Mouse (Mus musculus) heart, adult 2 months (tissue): ENCODE data around the gene Cobll1.

Experiments used
- CTCF ChIP-seq: fragments of 200-600 bp; IDR thresholded peaks from 2 replicates; pipeline ENCODE4 v1.8.1; 2022; ENCODE audit warnings: antibody characterized with exemption, mild to moderate bottlenecking, moderate library complexity
- EP300 ChIP-seq: fragments of 200-500 bp; IDR thresholded peaks from 2 replicates; pipeline ENCODE4 v1.6.1; 2011; ENCODE audit warnings: low read depth, low read length, control low read depth; ENCODE audit not compliant: insufficient read depth
- POLR2A ChIP-seq: fragments of 200-500 bp; IDR thresholded peaks from 2 replicates; pipeline ENCODE4 v1.6.1; 2011; ENCODE audit warnings: mild to moderate bottlenecking, low read depth, low read length, control low read depth; ENCODE audit not compliant: insufficient read depth

DNA sequence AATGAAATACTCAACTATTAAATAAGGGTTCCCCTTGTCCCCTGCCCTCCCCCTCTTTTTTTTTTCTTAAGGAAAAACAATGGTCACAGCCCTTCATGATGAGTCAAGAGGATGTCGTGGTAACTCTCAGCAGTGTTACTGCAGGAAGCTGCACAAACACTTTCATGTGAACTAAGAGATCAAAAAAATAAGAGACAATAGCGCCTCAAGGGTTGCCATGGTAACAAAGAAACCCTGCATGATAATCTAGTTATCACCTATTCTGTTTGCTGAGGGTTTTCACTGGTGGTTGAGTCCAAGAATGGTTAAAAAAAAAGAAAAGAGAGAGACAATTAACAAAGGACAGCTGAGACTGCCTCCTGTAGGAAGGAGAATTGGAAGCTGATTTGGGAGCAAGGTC lies 56.5 kb downstream of the Cobll1 start:
- TF ChIP-seq CTCF (no peak), POLR2A (no peak), EP300 (no peak)
